Mouse (Mus musculus) midbrain, embryonic 16.5 days (tissue): ENCODE results near the gene Drc7. TPM values are rescaled to one million over a fixed set of nuclear protein-coding genes. Genes with fewer than 3 reads are reported as not detected.
"Not testable (repeated sequence)": the region's sequence is repeated elsewhere in the genome, so short reads cannot be mapped to it uniquely, and the experiment has no call there.

ENCODE experiments used
- ATAC-seq: fragments of 200-750 bp; cut with Nextera tagmentation; 2 replicates; pipeline ENCODE4 v1.8.0; 2017; ENCODE audit warnings: moderate TSS enrichment
- H3K27ac ChIP-seq: fragments of 300-500 bp; sonication (generic); 2 replicates; pipeline ENCODE4 v1.5.1; 2014; ENCODE audit warnings: mild to moderate bottlenecking, low read length, mixed read lengths
- H3K27me3 ChIP-seq: fragments of 300-500 bp; sonication (generic); 2 replicates; pipeline ENCODE4 v1.6.1; 2014; ENCODE audit warnings: low read depth, low read length, mixed read lengths; ENCODE audit not compliant: control insufficient read depth, insufficient read depth
- H3K36me3 ChIP-seq: fragments of 300-500 bp; sonication (generic); 2 replicates; pipeline ENCODE4 v1.6.1; 2014; ENCODE audit warnings: mild to moderate bottlenecking, low read length, moderate library complexity, mixed read lengths; ENCODE audit not compliant: control insufficient read depth, insufficient read depth
- H3K4me1 ChIP-seq: fragments of 300-500 bp; sonication (generic); 2 replicates; pipeline ENCODE4 v1.6.1; 2014; ENCODE audit warnings: mild to moderate bottlenecking, low read length, mixed read lengths; ENCODE audit not compliant: control insufficient read depth, insufficient read depth
- H3K4me2 ChIP-seq: fragments of 300-500 bp; sonication (generic); 2 replicates; pipeline ENCODE4 v1.6.1; 2014; ENCODE audit warnings: mild to moderate bottlenecking, low read length, mixed read lengths
- H3K4me3 ChIP-seq: fragments of 300-500 bp; sonication (generic); 2 replicates; pipeline ENCODE4 v1.5.1; 2014; ENCODE audit warnings: low read depth, mild to moderate bottlenecking, low read length, moderate library complexity, mixed read lengths
- H3K9ac ChIP-seq: fragments of 300-500 bp; sonication (generic); 2 replicates; pipeline ENCODE4 v1.6.1; 2014; ENCODE audit warnings: low read depth, low read length, mixed read lengths
- H3K9me3 ChIP-seq: fragments of 300-500 bp; sonication (generic); replicated peaks from 2 replicates; pipeline ENCODE4 v1.6.1; 2014; ENCODE audit warnings: mild to moderate bottlenecking, low read length, mixed read lengths; ENCODE audit not compliant: control insufficient read depth, poor library complexity, severe bottlenecking
- WGBS: fragments of 180-500 bp; shearing (Covaris S2); extraction: QIAGEN DNeasy Blood & Tissue Kit; methylation state at CpG from one replicate; pipeline ENCODE4 v1.1.7; 2014; 5-methylcytosine and 5-hydroxymethylcytosine counted together
- polyA plus RNA-seq: library from polyadenylated mRNA; unstranded; fragments of >200 nt; fragmentation: Nextera tagmentation; extraction: Ambion mirVana; gene quantifications from 2 replicates; pipeline ENCODE4 v1.2.1, GENCODE M21; 2015

Drc7 gene
- polyA plus RNA-seq, 1 experiment from 2014 or later, result 2.5 TPM

DNA sequence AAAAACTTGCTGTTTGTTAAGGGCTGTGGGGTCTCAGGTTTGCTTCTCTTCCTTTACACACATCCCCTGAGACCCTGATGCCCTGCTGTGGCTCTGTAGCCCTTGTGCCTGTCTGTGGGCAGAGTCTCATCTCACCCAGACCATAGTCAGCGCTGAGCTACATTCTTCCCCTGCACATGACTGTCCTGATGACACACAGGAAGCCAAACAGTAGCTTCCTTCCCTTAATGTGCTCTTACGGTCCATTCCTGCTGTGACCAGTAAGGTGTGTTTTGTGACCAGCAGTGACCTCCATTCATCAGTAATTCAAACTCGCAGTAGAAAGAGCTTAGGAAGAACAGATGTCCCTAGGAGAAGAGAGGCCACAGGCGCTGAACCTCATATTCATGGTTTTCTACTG lies 30.5 kb upstream of the Drc7 start:
- Histone ChIP-seq H3K36me3 (no peaks in the 10 kb centered on the region), H3K4me2 (no peak overlapping the region), H3K4me1 (no peaks in the 10 kb centered on the region), H3K27me3 (no peaks in the 10 kb centered on the region), H3K9me3 (no peaks in the 10 kb centered on the region), H3K9ac (no peak overlapping the region), H3K27ac (no peak overlapping the region), H3K4me3 (no peak overlapping the region)
- no peak for ATAC-seq
- WGBS, result 84% methylated on average over 4 of the region's 4 CpGs

DNA sequence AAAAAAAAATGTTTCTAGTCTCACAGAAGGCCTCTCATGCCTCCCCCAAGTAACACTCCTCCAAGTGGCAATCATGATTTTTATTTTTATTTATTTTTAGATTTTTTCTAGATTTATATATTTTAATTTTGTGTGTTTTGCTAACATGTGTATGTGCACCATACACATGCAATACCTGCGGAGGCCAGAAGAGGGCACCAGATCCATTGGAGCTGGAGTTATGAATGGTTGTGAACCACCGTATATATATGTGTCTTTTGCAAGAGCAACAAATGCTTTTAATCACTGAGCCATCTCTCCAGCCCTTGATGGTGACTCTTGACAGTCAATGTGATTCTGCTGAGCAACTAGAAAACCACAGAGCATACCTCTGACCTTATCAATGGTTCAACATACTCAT lies 29.5 kb upstream of the Drc7 start:
- Histone ChIP-seq H3K27me3 (no peaks in the 10 kb centered on the region), H3K4me1 (no peaks in the 10 kb centered on the region), H3K9me3 (no peaks in the 10 kb centered on the region), H3K36me3 (no peaks in the 10 kb centered on the region), H3K4me3 (no peak overlapping the region), H3K4me2 (no peak overlapping the region), H3K27ac (no peak overlapping the region), H3K9ac (no peak overlapping the region)
- no peak for ATAC-seq
- WGBS, result 70% methylated on average over 2 of the region's 2 CpGs

DNA sequence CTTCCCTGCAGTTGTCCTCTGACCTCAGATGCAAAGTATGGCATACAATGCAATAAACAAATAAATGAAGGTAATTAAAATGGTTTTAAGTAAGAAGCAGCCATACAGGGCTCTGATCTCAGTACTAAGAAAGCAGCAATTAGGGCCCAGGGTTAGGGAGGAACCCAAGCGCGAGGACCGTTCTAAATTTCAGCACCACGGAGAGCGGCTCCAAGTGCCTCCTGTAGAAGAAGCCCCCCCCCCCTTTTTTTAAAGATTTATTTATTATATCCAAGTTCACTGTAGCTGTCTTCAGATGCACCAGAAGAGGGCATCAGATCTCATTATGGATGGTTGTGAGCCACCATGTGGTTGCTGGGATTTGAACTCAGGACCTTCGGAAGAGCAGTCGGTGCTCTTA lies 26.5 kb upstream of the Drc7 start:
- not testable (repeated sequence) for H3K27me3 ChIP-seq, H3K36me3 ChIP-seq, H3K4me1 ChIP-seq, H3K9ac ChIP-seq, H3K9me3 ChIP-seq, ATAC-seq, H3K4me3 ChIP-seq, H3K4me2 ChIP-seq, H3K27ac ChIP-seq
- WGBS, result 60% methylated on average over 7 of the region's 7 CpGs

DNA sequence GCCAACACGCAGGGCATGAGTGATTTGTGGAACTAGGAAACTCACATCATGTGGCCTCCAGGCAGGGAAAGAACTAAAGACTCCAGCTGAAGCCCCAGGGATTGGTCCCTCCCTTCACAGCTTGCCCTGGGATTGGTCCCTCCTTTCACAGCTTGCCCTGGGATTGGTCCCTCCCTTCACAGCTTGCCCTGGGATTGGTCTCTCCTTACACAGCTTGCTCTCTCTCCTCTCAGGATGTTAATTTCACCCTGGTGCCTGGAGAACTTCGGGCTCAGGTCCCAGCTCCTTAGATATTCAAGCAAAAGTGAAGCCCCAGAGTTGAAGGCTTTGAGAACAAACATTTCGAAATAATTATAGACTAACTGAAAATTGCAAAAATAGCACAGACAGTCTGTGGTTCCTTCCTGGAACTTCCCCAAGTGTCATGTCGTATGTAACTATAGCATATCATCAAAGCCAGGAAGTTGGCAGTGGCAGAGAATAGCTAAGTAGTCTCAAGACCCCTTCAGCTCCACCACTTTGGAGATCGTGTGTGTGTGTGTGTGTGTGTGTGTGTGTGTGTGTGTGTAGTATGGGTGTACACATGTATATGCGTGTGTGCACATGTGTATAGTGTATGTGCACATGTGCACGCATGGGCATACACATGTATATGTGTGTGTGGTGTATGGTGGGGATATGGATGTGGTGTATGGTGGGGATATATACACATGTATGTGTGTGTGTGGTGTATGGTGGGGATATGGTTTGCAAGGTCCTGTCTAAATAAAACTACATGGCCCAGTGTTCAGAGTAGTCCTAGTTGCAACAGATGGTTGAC lies 17.6 kb upstream of the Drc7 start:
- no peaks in the 10 kb centered on the region for H3K9me3 ChIP-seq
- no peaks in the 10 kb centered on the region for H3K27me3 ChIP-seq
- 68% methylated on average over 7 of the region's 7 CpGs for WGBS
- H3K36me3 ChIP-seq, result no peaks in the 10 kb centered on the region
- H3K4me2 ChIP-seq, result no peak overlapping the region
- no peak overlapping the region for H3K9ac ChIP-seq
- ATAC-seq, result no peak; the same call in 1 of the 2 replicates
- no peaks in the 10 kb centered on the region for H3K4me1 ChIP-seq
- H3K4me3 ChIP-seq, result no peak overlapping the region
- H3K27ac ChIP-seq, result no peak overlapping the region

DNA sequence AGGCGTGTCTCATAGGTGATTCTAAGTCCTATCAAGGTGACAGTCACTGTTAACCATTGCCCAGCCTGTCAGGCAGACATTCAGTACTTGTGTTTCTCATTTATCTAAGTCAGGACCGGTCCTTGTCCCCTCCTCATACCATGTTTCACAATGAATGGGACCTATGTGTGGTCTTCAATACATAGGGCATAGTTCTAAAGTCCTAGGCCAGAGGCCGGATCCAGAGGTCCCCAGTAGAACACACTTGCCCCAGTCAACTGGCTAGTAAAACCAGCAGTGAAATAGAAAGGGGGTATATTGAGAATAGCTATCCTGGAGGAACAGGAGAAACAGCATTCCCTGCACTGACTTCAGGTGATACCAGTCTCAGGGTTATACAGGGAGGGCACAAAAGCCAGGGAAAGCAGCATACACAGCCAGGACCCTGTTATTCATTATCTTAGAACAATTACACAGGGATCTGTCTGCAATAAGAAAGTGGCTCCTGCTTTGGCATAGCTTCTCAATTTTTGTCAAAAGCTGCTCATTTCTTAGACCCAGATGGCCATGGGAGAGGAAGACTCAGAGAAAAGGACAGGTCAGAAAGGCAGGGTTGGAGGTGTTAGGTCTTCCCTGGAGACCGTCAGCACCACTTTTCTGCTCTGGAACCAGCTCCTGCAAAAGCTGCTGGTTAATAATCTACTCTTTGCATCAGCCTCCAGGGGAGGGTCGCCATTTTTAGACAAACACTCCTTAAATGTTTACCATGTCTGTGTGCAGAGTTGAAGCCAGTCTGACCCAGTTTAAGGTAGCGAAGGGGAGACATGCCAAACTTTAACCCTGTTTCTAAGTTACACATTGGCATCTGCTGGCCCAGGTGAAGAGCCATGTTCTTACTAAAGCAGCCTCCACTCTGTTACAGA lies 12.8 kb upstream of the Drc7 start:
- H3K36me3 ChIP-seq, result no peaks in the 10 kb centered on the region
- no peak for ATAC-seq
- no peak overlapping the region for H3K4me3 ChIP-seq
- no peak overlapping the region for H3K9ac ChIP-seq
- WGBS, result 78% methylated on average over 6 of the region's 6 CpGs
- no peaks in the 10 kb centered on the region for H3K9me3 ChIP-seq
- H3K4me2 ChIP-seq, result no peak overlapping the region
- no peaks in the 10 kb centered on the region for H3K27me3 ChIP-seq
- no peak overlapping the region for H3K27ac ChIP-seq
- H3K4me1 ChIP-seq, result no peaks in the 10 kb centered on the region

DNA sequence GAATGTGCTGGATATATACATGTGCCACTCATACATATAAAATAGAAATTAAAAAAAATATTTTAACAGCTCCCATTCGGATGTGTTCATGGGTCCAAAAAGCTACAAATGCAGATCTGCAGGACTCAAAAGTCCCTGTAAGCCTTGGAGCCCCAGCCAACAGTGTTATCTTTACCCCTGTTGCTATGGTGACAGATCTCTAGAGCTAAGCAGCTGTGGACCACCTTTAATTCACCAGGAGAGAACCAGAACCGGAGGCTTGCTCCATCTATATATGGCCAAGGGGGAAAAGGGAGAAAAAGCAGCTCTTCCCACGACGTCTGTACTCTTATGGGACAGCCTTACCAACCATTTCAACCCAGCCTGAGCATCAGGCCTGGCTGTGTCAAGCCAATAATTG lies 10.1 kb upstream of the Drc7 start:
- Histone ChIP-seq H3K4me1 (peaks cover 6% of the 10 kb centered on the region), H3K9me3 (no peaks in the 10 kb centered on the region), H3K9ac (no peak overlapping the region), H3K27me3 (no peaks in the 10 kb centered on the region), H3K36me3 (no peaks in the 10 kb centered on the region), H3K4me2 (no peak overlapping the region), H3K27ac (peak overlapping the region; percentile 38; the same call in 1 of the 2 replicates), H3K4me3 (no peak overlapping the region)
- ATAC-seq, result peak; percentile 46; the same call in 1 of the 2 replicates
- WGBS, result 33% methylated on average over 4 of the region's 4 CpGs

DNA sequence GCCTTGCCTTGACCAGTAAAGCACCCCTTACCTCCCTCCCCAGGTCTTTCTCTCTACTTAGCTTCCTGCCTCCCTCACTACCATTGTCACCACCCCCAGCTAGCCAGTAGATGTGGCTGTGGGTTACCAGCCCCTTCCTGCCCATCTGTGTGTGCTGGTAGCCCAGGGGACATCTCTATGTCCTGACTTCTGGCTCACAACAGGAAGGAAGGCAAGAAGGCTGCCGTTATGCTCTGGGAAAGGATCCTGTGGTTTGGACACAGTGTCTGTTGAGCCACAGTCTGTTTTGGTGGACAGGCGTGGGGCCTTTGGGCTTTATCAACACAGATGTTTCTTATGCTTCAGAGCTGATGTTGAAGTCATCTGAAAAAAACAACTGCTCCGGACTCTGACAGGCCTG lies 7.9 kb upstream of the Drc7 start:
- H3K4me2 ChIP-seq, result no peak overlapping the region
- 74% methylated on average over 3 of the region's 3 CpGs for WGBS
- H3K9me3 ChIP-seq, result no peaks in the 10 kb centered on the region

DNA sequence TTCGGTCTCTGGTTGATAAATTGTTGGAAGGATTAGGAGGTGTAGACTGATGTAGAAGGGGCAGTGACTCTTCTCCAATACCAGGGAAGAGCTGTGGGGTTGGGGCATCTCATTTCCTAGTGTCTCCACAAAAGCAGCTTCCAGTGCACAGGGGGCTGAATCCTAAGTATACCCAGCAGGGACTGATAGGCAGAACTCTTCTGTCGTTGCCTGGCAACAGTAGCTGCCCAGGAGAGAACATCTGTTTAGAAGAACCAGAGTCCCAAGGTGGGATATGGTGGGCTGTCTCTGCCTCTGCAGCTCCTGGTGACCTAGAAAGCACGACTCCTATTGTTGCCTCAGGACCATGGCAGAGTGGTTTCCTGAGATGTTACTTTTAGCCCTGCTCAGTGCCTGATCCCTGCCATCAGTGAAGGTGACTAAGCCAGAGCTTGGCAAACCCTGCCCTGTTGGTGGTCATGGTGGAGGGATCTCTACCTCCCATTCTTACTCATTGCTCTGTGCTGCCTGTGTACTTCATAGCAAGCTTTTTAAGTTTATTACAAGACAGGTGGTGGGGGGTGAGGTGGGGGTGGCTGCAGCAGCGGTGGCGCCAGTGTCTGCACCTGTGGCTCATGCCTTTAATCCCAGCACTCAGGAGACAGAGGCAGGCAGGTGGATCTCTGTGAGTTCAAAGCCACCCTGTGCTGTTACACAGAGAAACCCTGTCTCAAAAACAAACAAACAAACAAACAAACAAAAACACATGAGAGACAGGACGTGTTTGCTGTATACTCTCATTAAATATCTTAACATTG lies 6.8 kb upstream of the Drc7 start:
- 57% methylated on average over 6 of the region's 6 CpGs for WGBS
- Histone ChIP-seq H3K4me2 (no peak overlapping the region), H3K27me3 (no peaks in the 10 kb centered on the region), H3K4me3 (no peak overlapping the region), H3K4me1 (peaks cover 6% of the 10 kb centered on the region), H3K36me3 (no peaks in the 10 kb centered on the region), H3K9me3 (no peaks in the 10 kb centered on the region), H3K27ac (peak overlapping the region; percentile 45; the same call in 1 of the 2 replicates), H3K9ac (no peak overlapping the region)
- peak; percentile 61 for ATAC-seq

More for the DNA sequence above, 7.9 kb upstream of the Drc7 start:
- Histone ChIP-seq H3K9ac (no peak overlapping the region), H3K4me3 (no peak overlapping the region), H3K36me3 (no peaks in the 10 kb centered on the region), H3K4me1 (peaks cover 6% of the 10 kb centered on the region), H3K27me3 (no peaks in the 10 kb centered on the region), H3K27ac (no peak overlapping the region)
- ATAC-seq, result no peak
